Comparison of ENCODE assay signal across 28 mouse cellular contexts in genomic region chr1:71421741-71422333, GRCm38 (mm10). TPM values are rescaled to one million over a fixed set of nuclear protein-coding genes. Genes with fewer than 3 reads are reported as not detected.
DNase-seq lines count a peak whose midpoint lies in the region; ATAC-seq and TF ChIP-seq lines count a peak whose summit lies in the region.
"Had no signal": no experiment of that assay in that cellular context is flagged by ENCODE, and none has a peak within 500 bp of the region (broad histone marks: within the 10 kb centered on the region; RNA-seq: fewer than 3 reads in every experiment).

No protein-coding gene starts in this region.

- no peaks in the 10 kb centered on the region for H3K4me1 ChIP-seq in hindbrain, embryonic 10.5 days (replicated peaks)
- H3K4me1 ChIP-seq in hindbrain, embryonic 14.5 days (replicated peaks; ENCODE audit: control insufficient read depth, insufficient read depth, low read length): no peaks in the 10 kb centered on the region
- H3K4me1 ChIP-seq in lung, postnatal 0 days (ENCODE audit: insufficient read depth, low read depth, low read length): no peaks in the 10 kb centered on the region
- H3K4me1 ChIP-seq: embryonic facial prominence, embryonic 13.5 days; forebrain, embryonic 12.5 days; heart, embryonic 15.5 days; kidney, embryonic 15.5 days; limb, embryonic 15.5 days; midbrain, embryonic 13.5 days had no signal

- H3K27ac ChIP-seq in hindbrain, embryonic 10.5 days: no peak overlapping the region
- H3K27ac ChIP-seq in hindbrain, embryonic 14.5 days: no peak overlapping the region
- H3K27ac ChIP-seq in lung, postnatal 0 days (ENCODE audit: low read length): no peak overlapping the region
- H3K27ac ChIP-seq: embryonic facial prominence, embryonic 13.5 days; forebrain, embryonic 12.5 days; heart, embryonic 15.5 days; kidney, embryonic 15.5 days; limb, embryonic 15.5 days; liver, embryonic 14.5 days; midbrain, embryonic 13.5 days had no signal

- no peaks in the 10 kb centered on the region for H3K9me3 ChIP-seq in hindbrain, embryonic 10.5 days
- H3K9me3 ChIP-seq in hindbrain, embryonic 14.5 days (ENCODE audit: control insufficient read depth, low read length): no peaks in the 10 kb centered on the region
- H3K9me3 ChIP-seq in lung, postnatal 0 days (ENCODE audit: low read length): no peaks in the 10 kb centered on the region
- H3K9me3 ChIP-seq: embryonic facial prominence, embryonic 13.5 days; forebrain, embryonic 12.5 days; heart, embryonic 15.5 days; kidney, embryonic 15.5 days; limb, embryonic 15.5 days; midbrain, embryonic 13.5 days had no signal

- no peak overlapping the region for H3K4me2 ChIP-seq in hindbrain, embryonic 14.5 days (replicated peaks)
- H3K4me2 ChIP-seq in lung, postnatal 0 days (replicated peaks; ENCODE audit: low read depth, low read length): no peak overlapping the region
- H3K4me2 ChIP-seq: embryonic facial prominence, embryonic 13.5 days; forebrain, embryonic 12.5 days; heart, embryonic 15.5 days; kidney, embryonic 15.5 days; limb, embryonic 15.5 days; midbrain, embryonic 13.5 days had no signal

- TF ChIP-seq POLR2A in brain, embryonic 14.5 days (IDR thresholded peaks at IDR 0.05; ENCODE audit: borderline replicate concordance, extremely low read depth, insufficient read depth, insufficient read length, poor library complexity, severe bottlenecking): no peak

- H3K4me3 ChIP-seq in hindbrain, embryonic 10.5 days: no peak overlapping the region
- H3K4me3 ChIP-seq in hindbrain, embryonic 14.5 days (replicated peaks; ENCODE audit: low read length): no peak overlapping the region
- no peak overlapping the region for H3K4me3 ChIP-seq in lung, postnatal 0 days (ENCODE audit: low read depth, low read length)
- H3K4me3 ChIP-seq: embryonic facial prominence, embryonic 13.5 days; erythroblast, embryonic 14.5 days; forebrain, embryonic 12.5 days; heart, embryonic 15.5 days; kidney, embryonic 15.5 days; limb, embryonic 15.5 days; midbrain, embryonic 13.5 days had no signal

- WGBS in hindbrain, embryonic 10.5 days: 65% methylated on average over 13 of the region's 13 CpGs
- WGBS in hindbrain, embryonic 14.5 days: 63% methylated on average over 13 of the region's 13 CpGs
- WGBS in lung, postnatal 0 days: 28% methylated on average over 13 of the region's 13 CpGs

- ATAC-seq in hindbrain, embryonic 14.5 days (ENCODE audit: low FRiP score): no peak
- no peak; the same call in 1 of the 2 replicates for ATAC-seq in lung, postnatal 0 days
- ATAC-seq: CD4-positive, CD25-positive, alpha-beta regulatory T cell, adult 4 months; hindbrain, embryonic 16.5 days; midbrain, embryonic 13.5 days had no signal

- no peaks in the 10 kb centered on the region for H3K36me3 ChIP-seq in hindbrain, embryonic 10.5 days
- no peaks in the 10 kb centered on the region for H3K36me3 ChIP-seq in hindbrain, embryonic 14.5 days (replicated peaks; ENCODE audit: control insufficient read depth, insufficient read depth)
- no peaks in the 10 kb centered on the region for H3K36me3 ChIP-seq in lung, postnatal 0 days (ENCODE audit: insufficient read depth, low read length)
- H3K36me3 ChIP-seq: embryonic facial prominence, embryonic 13.5 days; forebrain, embryonic 12.5 days; heart, embryonic 15.5 days; kidney, embryonic 15.5 days; limb, embryonic 15.5 days; midbrain, embryonic 13.5 days had no signal

- H3K27me3 ChIP-seq in hindbrain, embryonic 10.5 days (ENCODE audit: insufficient read depth, poor library complexity, severe bottlenecking): no peaks in the 10 kb centered on the region
- H3K27me3 ChIP-seq in hindbrain, embryonic 14.5 days (ENCODE audit: control insufficient read depth, insufficient read depth, low read length): no peaks in the 10 kb centered on the region
- no peaks in the 10 kb centered on the region for H3K27me3 ChIP-seq in lung, postnatal 0 days (replicated peaks; ENCODE audit: insufficient read depth, low read length)
- H3K27me3 ChIP-seq: embryonic facial prominence, embryonic 13.5 days; forebrain, embryonic 12.5 days; heart, embryonic 15.5 days; kidney, embryonic 15.5 days; limb, embryonic 15.5 days; midbrain, embryonic 13.5 days had no signal

- DNase-seq in hindbrain, embryonic 10.5 days (ENCODE audit: low spot score): peak; percentile 7
- no peak for DNase-seq in hindbrain, embryonic 14.5 days (ENCODE audit: low spot score)
- DNase-seq in lung, postnatal 0 days (ENCODE audit: low spot score): peak; percentile 67
- no peak for DNase-seq in lung, postnatal 14 days
- peak; percentile 21 for DNase-seq in brain, embryonic 14.5 days (ENCODE audit: low read depth)
- DNase-seq in retina, embryonic 14.5 days (ENCODE audit: low spot score): peak; percentile 50
- no peak for DNase-seq in urinary bladder, postnatal 14 days (ENCODE audit: low spot score)
- DNase-seq: adrenal gland, postnatal 25 days; cerebellum, adult 11 months; cerebellum, adult 9-11 months; gastrocnemius, postnatal 36 days; heart, postnatal 36 days; kidney, adult 11 months; kidney, postnatal 4 days; left cerebral cortex, postnatal 4 days; thymus, adult 18-20 months; thymus, postnatal 4 days had no signal

- no peak overlapping the region for H3K9ac ChIP-seq in hindbrain, embryonic 14.5 days
- H3K9ac ChIP-seq in lung, postnatal 0 days (replicated peaks; ENCODE audit: low read depth): no peak overlapping the region
- H3K9ac ChIP-seq: embryonic facial prominence, embryonic 13.5 days; forebrain, embryonic 12.5 days; heart, embryonic 15.5 days; kidney, embryonic 15.5 days; limb, embryonic 15.5 days; liver, embryonic 14.5 days; midbrain, embryonic 13.5 days had no signal

- TF ChIP-seq EP300 in lung, postnatal 0 days (IDR thresholded peaks at IDR 0.05): no peak

- TF ChIP-seq CTCF in lung, postnatal 0 days (IDR thresholded peaks at IDR 0.05): no peak
- no peak for TF ChIP-seq CTCF in brain, embryonic 14.5 days (IDR thresholded peaks at IDR 0.05; ENCODE audit: borderline replicate concordance, extremely low read depth, insufficient read depth, insufficient read length)

RNA-seq across cellular contexts. Expression of gene Abca12, which starts 7.1 kb away (rescaled TPM):
- 0.02 and 0.04 TPM in 2 replicates for polyA plus RNA-seq in hindbrain, embryonic 10.5 days (2016; fragmentation: Nextera tagmentation; extraction: Ambion mirVana)
- 0.04 and 0.08 TPM in 2 replicates for polyA plus RNA-seq in hindbrain, embryonic 14.5 days (2014; fragmentation: Nextera tagmentation; extraction: Ambion mirVana)
- not detected in 2 replicates for polyA plus RNA-seq in lung, postnatal 0 days (2015; fragmentation: Nextera tagmentation; extraction: Ambion mirVana)
- 0.10 and 0.13 TPM in 2 replicates for polyA plus RNA-seq in brain, embryonic 14.5 days (2012; rRNA removed)
- polyA plus RNA-seq: CD4-positive, CD25-positive, alpha-beta regulatory T cell, adult 4 months; erythroblast, embryonic 14.5 days; forebrain, embryonic 12.5 days; liver, embryonic 14.5 days; midbrain, embryonic 13.5 days; small intestine, adult 2 months had no signal

Comparison
In these comparisons a context has a peak if more than half of its experiments do, and no peak if none do; other contexts are left out.
1. DNase-seq: peak in hindbrain, embryonic 10.5 days (single experiment), lung, postnatal 0 days (single experiment), brain, embryonic 14.5 days (single experiment) and retina, embryonic 14.5 days (single experiment); none in hindbrain, embryonic 14.5 days (single experiment), lung, postnatal 14 days (single experiment) and urinary bladder, postnatal 14 days (single experiment).